Mouse (Mus musculus): ENCODE measurements around the gene Tubgcp6. TPM values are rescaled to one million over a fixed set of nuclear protein-coding genes. Genes with fewer than 3 reads are reported as not detected.

Tubgcp6 gene
- polyA plus RNA-seq, 1 experiment = 19.0 TPM

DNA sequence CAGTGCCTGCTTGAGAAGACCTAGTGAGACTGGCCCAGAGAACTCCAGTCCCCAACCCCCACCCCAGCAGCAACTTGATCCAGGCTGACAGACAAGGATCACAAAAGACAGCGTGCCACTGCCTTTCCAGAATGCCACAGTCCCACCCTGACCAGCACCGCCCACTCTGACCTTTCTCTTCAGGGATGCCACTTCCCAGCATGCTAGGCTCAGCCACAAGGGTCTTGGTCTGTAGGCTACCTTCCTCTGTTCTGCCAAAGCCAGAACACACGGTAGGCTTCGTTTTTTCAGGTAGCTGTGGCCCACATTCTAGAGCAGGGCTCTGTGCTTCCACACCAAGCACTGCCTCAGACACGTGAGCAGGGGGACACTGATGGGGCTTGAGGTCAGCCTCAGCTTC is 20.3 kb downstream of the Tubgcp6 start:
- Histone ChIP-seq H3K79me3 (ENCODE audit: low read depth) (no peaks in the 10 kb centered on the region), H3K4me3 (ENCODE audit: insufficient read depth, poor library complexity, severe bottlenecking) (no peak overlapping the region), H3K27me3 (ENCODE audit: control insufficient read depth, insufficient read depth, insufficient read length) (no peaks in the 10 kb centered on the region), H3K79me2 (ENCODE audit: control insufficient read depth, insufficient read depth) (no peaks in the 10 kb centered on the region), H3K36me3 (ENCODE audit: control insufficient read depth, insufficient read depth) (peaks cover 95% of the 10 kb centered on the region), H3ac (ENCODE audit: control insufficient read depth, insufficient read length, low read depth) (no peak overlapping the region)
- no peak for TF ChIP-seq CTCF (IDR thresholded peaks at IDR 0.05; ENCODE audit: control insufficient read depth, insufficient read depth, insufficient read length)
- no peak for TF ChIP-seq USF1 (IDR thresholded peaks at IDR 0.05; ENCODE audit: low read depth)
- TF ChIP-seq MYOD1 (IDR thresholded peaks at IDR 0.05; ENCODE audit: control insufficient read depth, insufficient read length, low read depth) = no peak
- TF ChIP-seq CEBPB (IDR thresholded peaks at IDR 0.05; ENCODE audit: low read depth) = no peak
- no peak for TF ChIP-seq MYOG (IDR thresholded peaks at IDR 0.05; ENCODE audit: control insufficient read depth, extremely low read depth, insufficient read length)
- no peak for TF ChIP-seq MAX (IDR thresholded peaks at IDR 0.05)
- no peak for TF ChIP-seq FOSL1 (IDR thresholded peaks at IDR 0.05; ENCODE audit: insufficient read depth, low read length, poor library complexity, severe bottlenecking)

GRCm38 (mm10) chr15:89100823-89101222 is 22.1 kb downstream of the Tubgcp6 start:
- Histone ChIP-seq H3K36me3 (ENCODE audit: control insufficient read depth, insufficient read depth) (peaks cover 97% of the 10 kb centered on the region), H3K4me3 (ENCODE audit: insufficient read depth, poor library complexity, severe bottlenecking) (no peak overlapping the region), H3K79me3 (ENCODE audit: low read depth) (no peaks in the 10 kb centered on the region), H3K27me3 (ENCODE audit: control insufficient read depth, insufficient read depth, insufficient read length) (no peaks in the 10 kb centered on the region), H3K79me2 (ENCODE audit: control insufficient read depth, insufficient read depth) (no peaks in the 10 kb centered on the region), H3ac (ENCODE audit: control insufficient read depth, insufficient read length, low read depth) (no peak overlapping the region)
- TF ChIP-seq MYOG (IDR thresholded peaks at IDR 0.05; ENCODE audit: control insufficient read depth, extremely low read depth, insufficient read length) = no peak
- TF ChIP-seq FOSL1 (IDR thresholded peaks at IDR 0.05; ENCODE audit: insufficient read depth, low read length, poor library complexity, severe bottlenecking) = no peak
- no peak for TF ChIP-seq CEBPB (IDR thresholded peaks at IDR 0.05; ENCODE audit: low read depth)
- TF ChIP-seq USF1 (IDR thresholded peaks at IDR 0.05; ENCODE audit: low read depth) = no peak
- TF ChIP-seq MYOD1 (IDR thresholded peaks at IDR 0.05; ENCODE audit: control insufficient read depth, insufficient read length, low read depth) = no peak
- TF ChIP-seq CTCF (IDR thresholded peaks at IDR 0.05; ENCODE audit: control insufficient read depth, insufficient read depth, insufficient read length) = no peak
- no peak for TF ChIP-seq MAX (IDR thresholded peaks at IDR 0.05)

DNA sequence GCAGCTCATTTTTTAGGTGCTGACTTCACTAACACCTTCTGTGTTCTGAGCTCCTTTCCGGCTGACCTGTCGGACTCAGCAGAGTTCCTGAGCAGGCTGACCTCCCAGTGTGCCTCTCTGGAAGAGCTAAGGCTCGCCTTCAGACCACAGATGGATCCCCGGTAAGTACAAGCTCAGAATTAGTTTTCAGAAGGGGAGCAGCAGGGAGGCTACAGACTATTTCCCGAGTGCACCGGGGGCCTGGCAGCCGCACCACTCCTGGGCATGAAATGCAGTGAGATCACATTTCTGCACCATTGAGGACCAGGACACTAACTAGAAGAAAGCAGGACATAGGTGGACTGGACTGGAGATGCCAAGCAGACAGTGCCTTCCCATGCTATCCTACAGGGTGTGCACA is 24.3 kb downstream of the Tubgcp6 start:
- H3K79me3 ChIP-seq (ENCODE audit: low read depth) = no peaks in the 10 kb centered on the region
- H3K79me2 ChIP-seq (ENCODE audit: control insufficient read depth, insufficient read depth) = no peaks in the 10 kb centered on the region
- no peak overlapping the region for H3ac ChIP-seq (ENCODE audit: control insufficient read depth, insufficient read length, low read depth)
- H3K36me3 ChIP-seq (ENCODE audit: control insufficient read depth, insufficient read depth) = peaks cover 91% of the 10 kb centered on the region
- TF ChIP-seq FOSL1 (IDR thresholded peaks at IDR 0.05; ENCODE audit: insufficient read depth, low read length, poor library complexity, severe bottlenecking) = no peak
- TF ChIP-seq MYOG (IDR thresholded peaks at IDR 0.05; ENCODE audit: control insufficient read depth, extremely low read depth, insufficient read length) = no peak
- no peak for TF ChIP-seq MAX (IDR thresholded peaks at IDR 0.05)
- no peak for TF ChIP-seq MYOD1 (IDR thresholded peaks at IDR 0.05; ENCODE audit: control insufficient read depth, insufficient read length, low read depth)
- no peak for TF ChIP-seq CEBPB (IDR thresholded peaks at IDR 0.05; ENCODE audit: low read depth)
- TF ChIP-seq USF1 (IDR thresholded peaks at IDR 0.05; ENCODE audit: low read depth) = no peak
- TF ChIP-seq CTCF (IDR thresholded peaks at IDR 0.05; ENCODE audit: control insufficient read depth, insufficient read depth, insufficient read length) = no peak
- no peaks in the 10 kb centered on the region for H3K27me3 ChIP-seq (ENCODE audit: control insufficient read depth, insufficient read depth, insufficient read length)
- no peak overlapping the region for H3K4me3 ChIP-seq (ENCODE audit: insufficient read depth, poor library complexity, severe bottlenecking)

DNA sequence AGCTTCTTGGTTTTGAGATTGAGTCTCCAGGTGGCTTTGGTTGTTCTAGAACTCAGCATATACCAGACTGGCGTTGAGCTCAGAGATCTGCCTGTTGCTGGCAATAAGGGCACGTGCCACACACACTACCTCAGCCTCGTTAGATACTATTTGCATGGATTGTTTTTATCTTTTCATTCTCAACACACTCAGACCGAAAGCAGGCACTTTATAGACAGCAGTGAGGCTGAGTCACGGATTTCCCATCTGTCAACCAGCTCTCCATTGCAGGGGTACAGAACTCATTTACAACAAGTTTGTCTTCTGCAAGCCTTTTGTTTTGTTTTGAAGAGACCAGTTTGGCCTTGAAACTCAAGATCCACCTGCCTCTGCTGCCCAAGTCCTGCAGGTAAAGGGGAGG is 25.5 kb downstream of the Tubgcp6 start:
- Histone ChIP-seq H3K79me2 (ENCODE audit: control insufficient read depth, insufficient read depth) (no peaks in the 10 kb centered on the region), H3K36me3 (ENCODE audit: control insufficient read depth, insufficient read depth) (peaks cover 85% of the 10 kb centered on the region), H3K27me3 (ENCODE audit: control insufficient read depth, insufficient read depth, insufficient read length) (no peaks in the 10 kb centered on the region), H3ac (ENCODE audit: control insufficient read depth, insufficient read length, low read depth) (no peak overlapping the region), H3K79me3 (ENCODE audit: low read depth) (no peaks in the 10 kb centered on the region), H3K4me3 (ENCODE audit: insufficient read depth, poor library complexity, severe bottlenecking) (no peak overlapping the region)
- TF ChIP-seq CEBPB (IDR thresholded peaks at IDR 0.05; ENCODE audit: low read depth) (no peak), USF1 (IDR thresholded peaks at IDR 0.05; ENCODE audit: low read depth) (no peak), FOSL1 (IDR thresholded peaks at IDR 0.05; ENCODE audit: insufficient read depth, low read length, poor library complexity, severe bottlenecking) (no peak), MYOG (IDR thresholded peaks at IDR 0.05; ENCODE audit: control insufficient read depth, extremely low read depth, insufficient read length) (no peak), CTCF (IDR thresholded peaks at IDR 0.05; ENCODE audit: control insufficient read depth, insufficient read depth, insufficient read length) (no peak), MYOD1 (IDR thresholded peaks at IDR 0.05; ENCODE audit: control insufficient read depth, insufficient read length, low read depth) (no peak), MAX (IDR thresholded peaks at IDR 0.05) (no peak)

DNA sequence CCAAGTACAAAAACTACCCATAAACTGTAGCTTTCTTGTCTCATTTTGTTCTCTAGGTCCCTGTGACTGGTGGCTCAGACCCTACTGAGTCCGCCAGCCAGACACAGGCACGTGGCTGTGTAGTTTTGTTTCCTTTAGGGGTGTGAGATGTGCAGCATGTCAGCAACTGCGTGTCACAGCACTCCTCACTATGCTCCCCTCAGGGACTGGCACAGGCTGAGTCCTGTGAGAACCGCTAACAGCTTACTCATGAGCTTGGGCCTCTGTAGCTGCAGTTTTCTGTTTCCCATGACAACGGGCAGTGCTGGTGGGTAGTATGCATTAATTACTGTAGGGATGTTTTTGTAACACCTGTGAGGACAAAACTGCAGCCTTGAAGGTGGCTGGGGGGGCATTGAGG is 30.7 kb downstream of the Tubgcp6 start:
- no peaks in the 10 kb centered on the region for H3K79me3 ChIP-seq (ENCODE audit: low read depth)
- peaks cover 12% of the 10 kb centered on the region for H3K79me2 ChIP-seq (ENCODE audit: control insufficient read depth, insufficient read depth)
- H3K36me3 ChIP-seq (ENCODE audit: control insufficient read depth, insufficient read depth) = peaks cover 33% of the 10 kb centered on the region
- TF ChIP-seq MYOG (IDR thresholded peaks at IDR 0.05; ENCODE audit: control insufficient read depth, extremely low read depth, insufficient read length) (no peak), CTCF (IDR thresholded peaks at IDR 0.05; ENCODE audit: control insufficient read depth, insufficient read depth, insufficient read length) (no peak), CEBPB (IDR thresholded peaks at IDR 0.05; ENCODE audit: low read depth) (no peak), FOSL1 (IDR thresholded peaks at IDR 0.05; ENCODE audit: insufficient read depth, low read length, poor library complexity, severe bottlenecking) (no peak), USF1 (IDR thresholded peaks at IDR 0.05; ENCODE audit: low read depth) (no peak), MAX (IDR thresholded peaks at IDR 0.05) (no peak), MYOD1 (IDR thresholded peaks at IDR 0.05; ENCODE audit: control insufficient read depth, insufficient read length, low read depth) (no peak)
- H3ac ChIP-seq (ENCODE audit: control insufficient read depth, insufficient read length, low read depth) = no peak overlapping the region
- H3K4me3 ChIP-seq (ENCODE audit: insufficient read depth, poor library complexity, severe bottlenecking) = no peak overlapping the region
- no peaks in the 10 kb centered on the region for H3K27me3 ChIP-seq (ENCODE audit: control insufficient read depth, insufficient read depth, insufficient read length)

DNA sequence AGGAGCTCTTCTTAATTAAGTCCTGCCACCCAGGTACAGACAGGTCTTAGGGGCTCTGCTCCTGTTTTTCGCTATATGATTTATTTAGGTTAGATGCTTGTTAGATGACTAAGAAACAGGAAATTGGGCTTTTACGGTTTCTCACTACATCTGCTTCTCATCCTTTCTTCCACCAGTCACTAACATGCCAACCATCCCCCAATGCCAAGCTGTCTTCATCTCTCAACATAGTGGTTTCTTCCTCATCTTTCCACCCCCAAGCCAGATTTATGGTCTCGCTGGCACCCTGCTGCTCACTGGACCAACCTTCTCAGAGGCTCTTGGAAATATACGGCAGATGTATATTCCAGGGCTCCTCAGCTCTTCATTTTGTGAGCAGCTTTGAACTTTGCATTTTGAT is 32.2 kb downstream of the Tubgcp6 start:
- H3K79me3 ChIP-seq (ENCODE audit: low read depth) = no peaks in the 10 kb centered on the region
- no peak overlapping the region for H3ac ChIP-seq (ENCODE audit: control insufficient read depth, insufficient read length, low read depth)
- peaks cover 12% of the 10 kb centered on the region for H3K79me2 ChIP-seq (ENCODE audit: control insufficient read depth, insufficient read depth)
- H3K4me3 ChIP-seq (ENCODE audit: insufficient read depth, poor library complexity, severe bottlenecking) = no peak overlapping the region
- H3K36me3 ChIP-seq (ENCODE audit: control insufficient read depth, insufficient read depth) = peaks cover 20% of the 10 kb centered on the region
- no peaks in the 10 kb centered on the region for H3K27me3 ChIP-seq (ENCODE audit: control insufficient read depth, insufficient read depth, insufficient read length)
- no peak for TF ChIP-seq FOSL1 (IDR thresholded peaks at IDR 0.05; ENCODE audit: insufficient read depth, low read length, poor library complexity, severe bottlenecking)
- TF ChIP-seq CEBPB (IDR thresholded peaks at IDR 0.05; ENCODE audit: low read depth) = no peak
- no peak for TF ChIP-seq MYOD1 (IDR thresholded peaks at IDR 0.05; ENCODE audit: control insufficient read depth, insufficient read length, low read depth)
- no peak for TF ChIP-seq MYOG (IDR thresholded peaks at IDR 0.05; ENCODE audit: control insufficient read depth, extremely low read depth, insufficient read length)
- no peak for TF ChIP-seq USF1 (IDR thresholded peaks at IDR 0.05; ENCODE audit: low read depth)
- no peak for TF ChIP-seq MAX (IDR thresholded peaks at IDR 0.05)
- no peak for TF ChIP-seq CTCF (IDR thresholded peaks at IDR 0.05; ENCODE audit: control insufficient read depth, insufficient read depth, insufficient read length)
